Mouse (Mus musculus) cerebellum, adult 2 months (tissue): ENCODE data around the gene Pik3c2g.

Experiments used
- CTCF ChIP-seq: fragments of 200-500 bp; IDR thresholded peaks from 2 replicates; pipeline ENCODE4 v1.5.1; 2011; ENCODE audit warnings: low read depth, mild to moderate bottlenecking, control low read depth, low read length, moderate library complexity, borderline replicate concordance; ENCODE audit not compliant: insufficient read depth
- POLR2A ChIP-seq: fragments of 200-500 bp; IDR thresholded peaks from 2 replicates; pipeline ENCODE4 v1.6.1; 2011; ENCODE audit warnings: low read length, control low read depth, borderline replicate concordance; ENCODE audit not compliant: insufficient read depth

GRCm38 (mm10) chr6:139974668-139975067, 387.6 kb downstream of the Pik3c2g start:
- TF ChIP-seq POLR2A (no peak), CTCF (no peak)
